Mouse (Mus musculus): ENCODE measurements around the gene Acot7. TPM values are rescaled to one million over a fixed set of nuclear protein-coding genes. Genes with fewer than 3 reads are reported as not detected.
A peak's percentile ranks its signal among the peaks of the same experiment; 100 is the strongest.

The Acot7 gene
- polyA plus RNA-seq, 1 experiment from 2014 or later = 64.4 TPM

GRCm38 (mm10) chr4:152292102-152292765 lies 114.3 kb downstream of the Acot7 start:
- peaks cover 3% of the 10 kb centered on the region for H3K9me3 ChIP-seq
- peaks cover 84% of the 10 kb centered on the region for H3K4me1 ChIP-seq
- H3K27ac ChIP-seq = peak overlapping the region; percentile 41; the same call in 1 of the 2 replicates
- WGBS = 10% methylated on average over 12 of the region's 12 CpGs
- H3K4me3 ChIP-seq = peak overlapping the region; percentile 19; the same call in 1 of the 2 replicates
- no peak for DNase-seq (ENCODE audit: extremely low spot score, low spot score)
- H3K27me3 ChIP-seq (ENCODE audit: poor library complexity, severe bottlenecking) = peaks cover 94% of the 10 kb centered on the region
- no peaks in the 10 kb centered on the region for H3K36me3 ChIP-seq (replicated peaks)

GRCm38 (mm10) chr4:152294188-152294929 lies 116.4 kb downstream of the Acot7 start:
- peaks cover 85% of the 10 kb centered on the region for H3K4me1 ChIP-seq
- no peaks in the 10 kb centered on the region for H3K9me3 ChIP-seq
- no peak overlapping the region for H3K4me3 ChIP-seq
- DNase-seq (ENCODE audit: extremely low spot score, low spot score) = no peak
- peaks cover 81% of the 10 kb centered on the region for H3K27me3 ChIP-seq (ENCODE audit: poor library complexity, severe bottlenecking)
- 58% methylated on average over 10 of the region's 10 CpGs for WGBS
- H3K36me3 ChIP-seq (replicated peaks) = no peaks in the 10 kb centered on the region
- H3K27ac ChIP-seq = no peak overlapping the region

DNA sequence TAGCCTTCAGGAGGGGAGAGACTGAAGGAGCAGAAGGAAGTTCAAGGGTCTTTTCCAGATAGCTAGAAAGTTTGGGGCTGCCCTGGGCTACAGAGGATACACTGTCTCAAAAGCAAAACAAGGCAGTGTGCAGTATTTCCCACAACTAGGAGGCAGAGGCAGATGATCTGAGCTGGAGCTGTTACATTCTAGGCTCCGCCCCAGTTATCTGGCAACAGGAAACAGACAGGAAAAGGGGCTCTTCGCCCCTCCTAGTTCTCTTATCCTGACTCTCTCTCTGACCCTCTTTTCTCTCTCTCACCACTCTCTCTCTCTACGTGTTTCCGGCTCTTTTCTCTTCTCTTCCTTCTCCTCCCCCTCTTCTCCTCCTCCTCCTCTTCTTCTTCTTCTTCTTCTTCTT lies 118.0 kb downstream of the Acot7 start:
- Histone ChIP-seq H3K27me3 (ENCODE audit: poor library complexity, severe bottlenecking) (peaks cover 66% of the 10 kb centered on the region), H3K4me3 (no peak overlapping the region; the same call in 1 of the 2 replicates), H3K4me1 (peaks cover 71% of the 10 kb centered on the region), H3K27ac (no peak overlapping the region), H3K36me3 (replicated peaks) (peaks cover 14% of the 10 kb centered on the region), H3K9me3 (no peaks in the 10 kb centered on the region)
- 51% methylated on average over 4 of the region's 4 CpGs for WGBS
- DNase-seq (ENCODE audit: extremely low spot score, low spot score) = no peak

DNA sequence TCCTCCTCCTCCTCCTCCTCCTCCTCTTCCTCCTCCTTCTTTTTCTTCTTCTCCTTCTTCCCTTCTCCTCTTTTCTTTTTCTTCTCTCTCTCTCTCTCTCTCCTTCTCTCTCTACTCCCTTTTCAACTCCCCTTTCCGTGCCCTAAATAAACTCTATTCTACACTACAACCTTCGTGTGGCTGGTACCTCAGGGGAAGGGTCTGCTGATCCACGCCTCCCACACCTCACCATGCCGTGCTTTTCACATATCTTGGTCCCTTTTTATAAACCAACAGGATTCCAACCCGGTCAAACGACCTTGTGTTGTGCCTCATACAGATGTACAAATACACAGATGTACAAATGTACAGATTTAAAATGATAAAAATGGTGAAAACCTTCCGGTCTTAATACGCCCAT lies 118.4 kb downstream of the Acot7 start:
- H3K27me3 ChIP-seq (ENCODE audit: poor library complexity, severe bottlenecking) = peaks cover 61% of the 10 kb centered on the region
- peak overlapping the region; percentile 89 for H3K4me3 ChIP-seq
- DNase-seq (ENCODE audit: extremely low spot score, low spot score) = no peak
- no peaks in the 10 kb centered on the region for H3K9me3 ChIP-seq
- H3K4me1 ChIP-seq = peaks cover 66% of the 10 kb centered on the region
- peaks cover 19% of the 10 kb centered on the region for H3K36me3 ChIP-seq (replicated peaks)
- WGBS = 19% methylated on average over 8 of the region's 8 CpGs
- 0 out of 2 replicates have a peak overlapping the region, but pooled peaks have one; percentile 92 for H3K27ac ChIP-seq

DNA sequence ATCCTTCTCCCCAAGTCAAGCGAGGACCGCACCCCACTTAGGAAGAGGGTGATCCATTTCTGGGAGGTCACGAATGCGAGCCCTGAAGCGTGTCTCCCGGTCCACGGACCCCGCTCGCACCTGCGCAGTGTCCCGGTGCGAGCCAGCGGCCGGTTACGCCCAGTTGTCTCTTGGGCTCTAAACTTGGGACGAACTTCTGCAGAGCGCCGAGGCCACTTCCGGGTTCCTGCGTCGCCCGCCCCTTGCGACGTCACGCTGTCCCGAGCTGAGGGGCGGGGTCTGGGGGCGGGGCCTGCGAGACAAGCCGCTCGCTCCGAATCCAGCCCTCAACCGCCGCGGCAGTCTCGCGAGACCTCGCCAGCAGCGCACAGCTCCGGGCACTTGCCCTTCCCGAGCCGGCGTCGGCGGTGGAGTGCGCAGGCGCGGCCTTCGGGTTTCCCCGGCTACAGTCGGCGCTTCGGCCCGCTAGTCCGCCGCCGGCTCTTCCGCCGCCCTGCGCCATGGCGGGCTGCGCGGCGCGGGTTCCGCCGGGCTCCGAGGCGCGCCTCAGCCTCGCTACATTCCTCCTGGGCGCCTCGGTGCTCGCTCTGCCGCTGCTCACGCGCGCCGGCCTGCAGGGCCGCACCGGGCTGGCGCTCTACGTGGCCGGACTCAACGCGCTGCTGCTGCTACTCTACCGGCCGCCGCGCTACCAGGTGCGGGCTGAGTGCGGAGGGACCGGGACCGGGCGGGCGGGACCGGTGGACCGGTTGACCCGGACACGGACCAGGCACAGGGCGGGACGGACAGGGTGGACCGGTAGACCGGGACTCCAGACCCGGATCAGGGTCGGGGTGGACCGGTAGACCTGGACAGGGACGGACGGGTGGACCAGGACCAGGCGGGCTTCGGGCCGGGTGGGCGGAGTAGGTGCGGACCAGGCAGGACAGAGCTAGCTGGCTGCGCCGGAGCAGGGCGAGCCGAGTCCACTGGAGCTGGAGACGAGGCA lies 119.2 kb downstream of the Acot7 start, which contains the start of gene Icmt:
Gene Icmt (plus strand): TSS at position 354 of the 988 bp plus-strand sequence.
- Histone ChIP-seq H3K4me3 (peak within 1 kb of the TSS; percentile 89), H3K4me1 (peaks cover 58% of the 10 kb centered on the region), H3K9me3 (no peaks in the 10 kb centered on the region), H3K27me3 (ENCODE audit: poor library complexity, severe bottlenecking) (peaks cover 53% of the 10 kb centered on the region), H3K36me3 (replicated peaks) (peaks cover 27% of the 10 kb centered on the region), H3K27ac (peak within 1 kb of the TSS; percentile 92)
- under 1% methylated on average over 119 of the region's 119 CpGs for WGBS
- peak; percentile 98 for DNase-seq (ENCODE audit: extremely low spot score, low spot score)

- Histone ChIP-seq H3K9me3 (no peaks in the 10 kb centered on the region), H3K27ac (no peak overlapping the region), H3K4me3 (peak overlapping the region; percentile 89; the same call in 1 of the 2 replicates), H3K27me3 (ENCODE audit: poor library complexity, severe bottlenecking) (peaks cover 37% of the 10 kb centered on the region), H3K36me3 (replicated peaks) (peaks cover 44% of the 10 kb centered on the region), H3K4me1 (peaks cover 42% of the 10 kb centered on the region)
- 90% methylated on average over 14 of the region's 14 CpGs for WGBS
- DNase-seq (ENCODE audit: extremely low spot score, low spot score) = no peak
Measured at GRCm38 (mm10) chr4:152298836-152299235, 120.9 kb downstream of the Acot7 start.

GRCm38 (mm10) chr4:152300375-152300774 lies 122.4 kb downstream of the Acot7 start:
- Histone ChIP-seq H3K4me3 (no peak overlapping the region), H3K27me3 (ENCODE audit: poor library complexity, severe bottlenecking) (peaks cover 21% of the 10 kb centered on the region), H3K27ac (no peak overlapping the region), H3K36me3 (replicated peaks) (peaks cover 58% of the 10 kb centered on the region), H3K9me3 (no peaks in the 10 kb centered on the region), H3K4me1 (peaks cover 32% of the 10 kb centered on the region)
- no peak for DNase-seq (ENCODE audit: extremely low spot score, low spot score)
- 91% methylated on average over 8 of the region's 8 CpGs for WGBS

DNA sequence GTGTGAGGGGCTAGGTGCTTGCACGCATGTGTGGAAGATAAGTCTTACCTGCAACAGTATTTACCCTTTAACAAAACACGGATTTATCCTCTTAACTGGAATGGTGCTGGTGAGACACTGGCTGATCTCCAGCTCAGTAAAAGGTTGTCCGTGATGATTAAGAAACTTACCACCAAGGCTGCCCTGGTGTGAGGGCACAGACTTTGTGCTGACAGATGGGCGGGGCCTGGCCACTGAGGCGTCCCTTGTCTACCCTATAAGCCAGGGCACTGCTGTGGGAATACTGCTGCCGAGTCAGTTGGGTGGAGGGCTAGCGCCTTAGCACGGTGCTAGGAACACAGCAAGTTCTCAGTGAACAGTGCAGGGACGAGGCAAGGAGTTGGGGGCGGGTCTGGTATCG lies 124.1 kb downstream of the Acot7 start:
- H3K9me3 ChIP-seq = no peaks in the 10 kb centered on the region
- 75% methylated on average over 11 of the region's 11 CpGs for WGBS
- no peak for DNase-seq (ENCODE audit: extremely low spot score, low spot score)
- peaks cover 8% of the 10 kb centered on the region; the same call in 1 of the 2 replicates for H3K27me3 ChIP-seq (ENCODE audit: poor library complexity, severe bottlenecking)
- H3K4me3 ChIP-seq = no peak overlapping the region
- H3K4me1 ChIP-seq = peaks cover 16% of the 10 kb centered on the region
- H3K27ac ChIP-seq = no peak overlapping the region
- peaks cover 63% of the 10 kb centered on the region for H3K36me3 ChIP-seq (replicated peaks)

GRCm38 (mm10) chr4:152303172-152303571 lies 125.2 kb downstream of the Acot7 start:
- H3K36me3 ChIP-seq (replicated peaks) = peaks cover 67% of the 10 kb centered on the region

GRCm38 (mm10) chr4:152304685-152305084 lies 126.8 kb downstream of the Acot7 start:
- 94% methylated on average over 6 of the region's 6 CpGs for WGBS
- DNase-seq (ENCODE audit: extremely low spot score, low spot score) = no peak
- Histone ChIP-seq H3K4me1 (no peaks in the 10 kb centered on the region), H3K36me3 (replicated peaks) (peaks cover 70% of the 10 kb centered on the region), H3K27me3 (ENCODE audit: poor library complexity, severe bottlenecking) (peaks cover 11% of the 10 kb centered on the region), H3K4me3 (no peak overlapping the region), H3K9me3 (no peaks in the 10 kb centered on the region), H3K27ac (no peak overlapping the region)

More at GRCm38 (mm10) chr4:152303172-152303571, 125.2 kb downstream of the Acot7 start:
- Histone ChIP-seq H3K9me3 (no peaks in the 10 kb centered on the region), H3K27ac (no peak overlapping the region), H3K4me3 (no peak overlapping the region), H3K27me3 (ENCODE audit: poor library complexity, severe bottlenecking) (peaks cover 8% of the 10 kb centered on the region; the same call in 1 of the 2 replicates), H3K4me1 (peaks cover 9% of the 10 kb centered on the region)
- 91% methylated on average over 10 of the region's 10 CpGs for WGBS
- DNase-seq (ENCODE audit: extremely low spot score, low spot score) = no peak

GRCm38 (mm10) chr4:152305991-152306390 lies 128.1 kb downstream of the Acot7 start:
- Histone ChIP-seq H3K4me1 (no peaks in the 10 kb centered on the region), H3K4me3 (no peak overlapping the region), H3K27ac (no peak overlapping the region), H3K9me3 (no peaks in the 10 kb centered on the region), H3K27me3 (ENCODE audit: poor library complexity, severe bottlenecking) (peaks cover 24% of the 10 kb centered on the region), H3K36me3 (replicated peaks) (peaks cover 57% of the 10 kb centered on the region)
- 93% methylated on average over 6 of the region's 6 CpGs for WGBS
- DNase-seq (ENCODE audit: extremely low spot score, low spot score) = no peak

DNA sequence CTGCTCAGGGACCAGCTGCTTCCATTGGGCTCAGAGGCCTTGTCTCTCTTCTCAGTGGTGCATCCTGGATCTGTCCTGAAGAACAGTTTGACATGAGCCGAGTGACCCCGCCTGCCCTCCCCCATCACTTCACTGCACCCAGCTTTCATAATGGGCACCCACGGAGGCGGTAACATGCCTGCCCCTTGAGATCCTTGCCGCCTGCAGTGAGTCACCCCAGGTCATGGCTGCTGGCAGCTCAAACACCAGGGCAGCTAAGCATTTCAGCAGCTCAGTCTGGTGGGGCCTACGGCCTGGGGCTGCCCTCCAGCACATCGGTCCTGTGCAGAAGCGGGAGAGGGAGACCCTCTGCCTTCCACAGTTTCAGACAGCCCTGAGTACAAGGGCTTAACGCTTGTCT lies 129.6 kb downstream of the Acot7 start:
- no peaks in the 10 kb centered on the region for H3K9me3 ChIP-seq
- no peak overlapping the region for H3K27ac ChIP-seq
- DNase-seq (ENCODE audit: extremely low spot score, low spot score) = no peak
- no peak overlapping the region for H3K4me3 ChIP-seq
- peaks cover 40% of the 10 kb centered on the region for H3K27me3 ChIP-seq (ENCODE audit: poor library complexity, severe bottlenecking)
- 81% methylated on average over 9 of the region's 9 CpGs for WGBS
- H3K4me1 ChIP-seq = peaks cover 9% of the 10 kb centered on the region
- H3K36me3 ChIP-seq (replicated peaks) = peaks cover 42% of the 10 kb centered on the region

Measured in forebrain, embryonic 10.5 days (tissue).